Mouse (Mus musculus) G1E (cell line): ENCODE measurements at regions not wholly inside any gene's neighbourhood (a gene's known extent, or its start where the extent isn't known, plus 50 kb on each side); places are given as distances from the start of the nearest gene placed in this dataset.

Source experiments
- CTCF ChIP-seq: IDR thresholded peaks from 2 replicates; pipeline ENCODE4 v1.5.1; 2012; ENCODE audit warnings: low read depth, low read length, inconsistent platforms, mixed read lengths
- GATA1 ChIP-seq: IDR thresholded peaks from 2 replicates; pipeline ENCODE4 v1.6.1; 2012; ENCODE audit warnings: borderline replicate concordance, low read length, inconsistent platforms, mixed read lengths
- POLR2AphosphoS5 ChIP-seq: IDR thresholded peaks from 2 replicates; pipeline ENCODE4 v1.6.1; 2012; ENCODE audit warnings: low read depth, low read length, inconsistent platforms; ENCODE audit not compliant: insufficient replicate concordance

DNA sequence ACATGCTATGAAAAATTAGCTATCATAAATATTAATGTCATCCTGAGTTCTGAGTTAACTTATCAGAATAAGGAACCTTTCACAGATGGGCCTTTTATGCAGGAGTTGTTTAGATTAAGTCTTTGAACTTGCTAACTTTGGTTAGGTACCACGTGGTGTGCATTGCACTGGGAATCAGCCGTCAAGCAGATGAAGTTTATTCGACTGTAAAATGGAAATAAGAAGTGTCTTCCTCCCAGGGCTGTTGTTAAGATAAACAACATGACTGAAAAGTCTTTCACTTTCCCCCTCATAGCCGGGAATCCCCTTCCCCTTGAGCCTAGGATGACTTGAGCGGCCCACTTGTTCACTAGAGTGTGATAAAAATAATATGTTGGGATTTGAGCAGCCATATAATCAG lies 204.2 kb downstream of the Rybp start:
- no peak for TF ChIP-seq CTCF
- no peak for TF ChIP-seq GATA1
- no peak for TF ChIP-seq POLR2AphosphoS5
